Mouse (Mus musculus): ENCODE results near the gene Lhx3. TPM values are rescaled to one million over a fixed set of nuclear protein-coding genes. Genes with fewer than 3 reads are reported as not detected.

The Lhx3 gene
- total RNA-seq, 2 experiments from 2014 or later = 0.40 TPM; not detected in 1

Other genes starting within 250 kb of the Lhx3 start
- 100 to 1,000 TPM; 155 to 171 TPM for gene Camsap1, start 225.0 kb downstream of the Lhx3 start, total RNA-seq (2021)
- 10 to 100 TPM; 55.6 to 59.6 TPM for gene Ubac1, start 186.5 kb downstream of the Lhx3 start, total RNA-seq (2021)
- gene Nacc2, start 85.1 kb downstream of the Lhx3 start, total RNA-seq (2021) = 10 to 100 TPM; 69.8 to 81.1 TPM
- gene Qsox2, start 29.2 kb upstream of the Lhx3 start, total RNA-seq (2021) = 10 to 100 TPM; 20.5 to 23.1 TPM
- 1 to 10 TPM; 2.2 to 2.6 TPM for gene Ccdc187, start 86.3 kb upstream of the Lhx3 start, total RNA-seq (2021)
- gene Gpsm1, start 107.2 kb upstream of the Lhx3 start, total RNA-seq (2021) = 10 to 100 TPM; 50.5 to 61.3 TPM
- gene Dnlz, start 143.8 kb upstream of the Lhx3 start, total RNA-seq (2021) = 10 to 100 TPM; 27.7 to 29.4 TPM
- 1 to 10 TPM; 1.2 to 2.6 TPM for gene Card9, start 152.6 kb upstream of the Lhx3 start, total RNA-seq (2021)
- 10 to 100 TPM; 51.8 to 69.8 TPM for gene Snapc4, start 172.4 kb upstream of the Lhx3 start, total RNA-seq (2021)
- gene Entr1, start 181.0 kb upstream of the Lhx3 start, total RNA-seq (2021) = 100 to 1,000 TPM; 139 to 145 TPM
- 10 to 100 TPM; 91.5 to 95.8 TPM for gene Pmpca, start 181.1 kb upstream of the Lhx3 start, total RNA-seq (2021)
- 10 to 100 TPM; 21.5 to 22.8 TPM for gene Inpp5e, start 200.9 kb upstream of the Lhx3 start, total RNA-seq (2021)
- gene Sec16a, start 236.9 kb upstream of the Lhx3 start, total RNA-seq (2021) = 10 to 100 TPM; 42.7 to 46.0 TPM